Mouse (Mus musculus): ENCODE data around the gene Fgd2. TPM values are rescaled to one million over a fixed set of nuclear protein-coding genes. Genes with fewer than 3 reads are reported as not detected.
"Not testable (repeated sequence)": the region's sequence is repeated elsewhere in the genome, so short reads cannot be mapped to it uniquely, and the experiment has no call there.

Gene Fgd2
- polyA plus RNA-seq, 1 experiment from 2014 or later: 4.2 TPM

GRCm38 (mm10) chr17:29380241-29380640, 19.5 kb downstream of the Fgd2 start:
- no peak overlapping the region for H3K4me3 ChIP-seq
- no peak overlapping the region for H3K9ac ChIP-seq
- no peaks in the 10 kb centered on the region for H3K27me3 ChIP-seq
- ATAC-seq (ENCODE audit: low read depth): no peak
- H3K4me2 ChIP-seq: no peak overlapping the region
- no peaks in the 10 kb centered on the region for H3K36me3 ChIP-seq
- 78% methylated on average over 4 of the region's 4 CpGs for WGBS
- H3K27ac ChIP-seq (replicated peaks): no peak overlapping the region
- peaks cover 6% of the 10 kb centered on the region; the same call in 1 of the 2 replicates for H3K4me1 ChIP-seq (replicated peaks)
- H3K9me3 ChIP-seq: no peaks in the 10 kb centered on the region

DNA sequence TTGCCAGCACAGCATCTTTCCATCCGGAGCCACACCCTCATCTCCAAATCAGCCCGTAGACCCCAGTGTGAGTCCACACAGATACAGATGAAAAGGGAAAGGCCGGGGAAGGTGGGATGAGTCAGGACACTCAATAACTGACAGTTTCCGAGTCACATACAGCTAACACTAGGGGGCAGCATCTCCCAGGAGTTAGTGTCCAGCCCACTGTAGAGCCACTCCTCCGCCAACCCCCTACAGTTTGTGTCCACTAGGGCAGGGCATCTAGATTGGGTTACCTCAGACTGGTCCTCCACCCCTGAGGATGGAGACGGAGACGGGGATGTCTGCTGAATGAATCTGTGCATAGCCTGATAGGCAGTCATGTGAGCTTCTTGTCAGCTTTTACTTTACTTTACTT, 20.8 kb downstream of the Fgd2 start:
- Histone ChIP-seq H3K9ac (no peak overlapping the region), H3K9me3 (no peaks in the 10 kb centered on the region), H3K27ac (replicated peaks) (no peak overlapping the region), H3K4me3 (no peak overlapping the region), H3K4me1 (replicated peaks) (peaks cover 6% of the 10 kb centered on the region; the same call in 1 of the 2 replicates), H3K27me3 (no peaks in the 10 kb centered on the region), H3K36me3 (no peaks in the 10 kb centered on the region), H3K4me2 (no peak overlapping the region)
- WGBS: 29% methylated on average over 7 of the region's 7 CpGs
- ATAC-seq (ENCODE audit: low read depth): no peak

DNA sequence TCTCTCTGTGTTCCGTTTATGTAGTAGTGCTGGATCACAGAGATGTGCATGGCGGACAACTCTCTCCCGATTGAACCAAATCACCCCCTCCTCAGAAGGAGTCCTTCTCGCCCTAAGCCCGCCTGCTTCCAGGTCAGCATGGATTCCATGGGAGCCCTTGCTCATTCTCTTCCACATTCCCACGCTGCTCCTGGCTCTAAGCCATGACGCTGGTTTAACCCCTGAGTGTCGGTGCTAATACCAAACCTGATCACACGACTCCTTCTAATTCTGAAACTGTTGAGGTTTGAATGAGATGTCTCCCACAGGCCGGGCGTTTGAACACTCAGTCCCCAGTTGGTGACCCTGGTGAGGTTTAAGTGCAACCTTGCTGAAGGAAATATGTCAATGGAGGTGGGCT, 21.7 kb downstream of the Fgd2 start:
- Histone ChIP-seq H3K27me3 (no peaks in the 10 kb centered on the region), H3K9ac (no peak overlapping the region), H3K4me1 (replicated peaks) (peaks cover 6% of the 10 kb centered on the region; the same call in 1 of the 2 replicates), H3K4me3 (no peak overlapping the region), H3K4me2 (no peak overlapping the region), H3K27ac (replicated peaks) (no peak overlapping the region), H3K36me3 (no peaks in the 10 kb centered on the region), H3K9me3 (no peaks in the 10 kb centered on the region)
- WGBS: 59% methylated on average over 11 of the region's 11 CpGs
- ATAC-seq (ENCODE audit: low read depth): no peak

- 72% methylated on average over 9 of the region's 9 CpGs for whole genome bisulfite sequencing
- H3K36me3 ChIP-seq: no peaks in the 10 kb centered on the region
- no peak overlapping the region for H3K4me2 ChIP-seq
- no peaks in the 10 kb centered on the region for H3K27me3 ChIP-seq
- H3K27ac ChIP-seq (replicated peaks): no peak overlapping the region
- H3K4me3 ChIP-seq: no peak overlapping the region
- no peak overlapping the region for H3K9ac ChIP-seq
- H3K9me3 ChIP-seq: no peaks in the 10 kb centered on the region
- no peak for ATAC-seq (ENCODE audit: low read depth)
- H3K4me1 ChIP-seq (replicated peaks): peaks cover 6% of the 10 kb centered on the region; the same call in 1 of the 2 replicates
Observed at GRCm38 (mm10) chr17:29383923-29384322, 23.2 kb downstream of the Fgd2 start.

DNA sequence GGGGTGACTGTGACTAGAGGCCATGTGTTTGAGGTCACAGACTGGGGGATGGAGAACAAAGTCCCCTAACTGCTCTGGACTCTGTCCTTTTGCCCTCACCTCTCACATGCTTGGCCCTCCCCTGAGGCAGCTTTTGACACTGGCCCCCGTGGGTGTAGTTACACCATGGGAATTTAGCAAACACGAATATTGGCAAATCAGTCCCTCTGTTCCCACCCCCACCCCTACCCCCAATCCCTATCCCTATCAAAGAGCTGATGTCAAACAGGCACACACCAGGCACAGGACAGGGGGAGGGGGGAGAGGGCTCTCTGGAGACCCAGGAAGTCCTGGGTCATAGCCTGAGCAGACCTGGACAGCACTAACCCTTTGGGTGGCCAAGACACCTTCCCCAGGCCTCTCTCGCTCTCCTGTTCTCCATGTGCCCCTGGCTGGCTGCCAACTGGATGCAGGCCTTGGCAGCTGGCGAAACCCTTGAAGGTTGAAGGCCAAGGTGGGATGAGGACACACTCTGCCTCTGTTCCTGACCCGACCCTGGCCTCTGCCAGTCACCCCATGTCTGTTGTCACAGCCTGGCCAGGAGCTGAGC, 24.2 kb downstream of the Fgd2 start:
- no peaks in the 10 kb centered on the region for H3K36me3 ChIP-seq
- no peaks in the 10 kb centered on the region for H3K9me3 ChIP-seq
- H3K4me3 ChIP-seq: no peak overlapping the region
- H3K27ac ChIP-seq (replicated peaks): no peak overlapping the region
- peaks cover 6% of the 10 kb centered on the region; the same call in 1 of the 2 replicates for H3K4me1 ChIP-seq (replicated peaks)
- 40% methylated on average over 5 of the region's 5 CpGs for WGBS
- no peak overlapping the region for H3K4me2 ChIP-seq
- no peak overlapping the region for H3K9ac ChIP-seq
- H3K27me3 ChIP-seq: no peaks in the 10 kb centered on the region
- ATAC-seq (ENCODE audit: low read depth): no peak

DNA sequence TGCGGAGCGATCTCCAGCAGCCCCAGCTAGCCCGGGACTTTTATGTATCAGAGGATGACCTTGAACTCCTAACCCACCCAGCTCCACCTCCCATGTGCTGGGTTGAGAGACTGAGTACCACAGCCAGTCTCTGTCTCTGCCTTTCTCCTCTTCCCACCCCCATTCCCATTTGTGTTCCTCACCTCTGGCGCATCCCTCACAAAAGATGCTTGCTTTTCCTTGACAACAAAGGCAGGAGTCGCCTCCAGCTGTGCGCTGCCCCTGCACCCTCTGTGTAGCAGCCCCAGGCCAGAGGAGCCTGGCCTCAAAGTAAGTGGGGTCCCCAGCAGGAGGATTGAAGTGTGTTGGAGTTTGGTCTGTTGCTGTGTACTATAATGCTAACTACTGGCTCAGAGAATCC, 25.0 kb downstream of the Fgd2 start:
- H3K9me3 ChIP-seq: no peaks in the 10 kb centered on the region
- no peaks in the 10 kb centered on the region for H3K36me3 ChIP-seq
- peaks cover 6% of the 10 kb centered on the region; the same call in 1 of the 2 replicates for H3K4me1 ChIP-seq (replicated peaks)
- H3K27ac ChIP-seq (replicated peaks): no peak overlapping the region
- no peak overlapping the region for H3K4me3 ChIP-seq
- no peak overlapping the region for H3K4me2 ChIP-seq
- no peak for ATAC-seq (ENCODE audit: low read depth)
- no peak overlapping the region for H3K9ac ChIP-seq
- H3K27me3 ChIP-seq: no peaks in the 10 kb centered on the region
- WGBS: 28% methylated on average over 6 of the region's 6 CpGs

DNA sequence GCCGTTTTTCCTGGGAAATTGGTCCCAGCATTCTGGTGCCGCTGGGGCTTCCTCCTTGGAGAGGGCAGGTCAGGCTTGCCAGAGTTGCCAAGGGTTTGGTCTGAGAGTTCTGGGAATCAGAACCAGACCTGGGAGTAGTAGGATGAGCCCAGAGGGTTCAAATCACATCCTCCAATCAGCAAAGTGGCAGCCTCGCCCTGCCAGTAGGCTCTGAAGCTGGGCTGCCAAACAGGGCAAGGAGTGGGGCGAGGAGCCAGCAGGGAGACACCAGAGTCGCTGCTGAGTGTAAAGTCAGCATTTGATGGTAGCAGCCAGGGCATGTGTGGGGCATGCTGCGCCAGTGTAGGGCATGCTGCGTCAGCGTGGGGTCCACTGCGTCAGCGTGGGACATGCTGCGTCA, 28.3 kb downstream of the Fgd2 start:
- no peaks in the 10 kb centered on the region for H3K36me3 ChIP-seq
- no peak for ATAC-seq (ENCODE audit: low read depth)
- no peak overlapping the region for H3K9ac ChIP-seq
- H3K4me3 ChIP-seq: no peak overlapping the region
- H3K27me3 ChIP-seq: no peaks in the 10 kb centered on the region
- H3K27ac ChIP-seq (replicated peaks): no peak overlapping the region
- H3K4me1 ChIP-seq (replicated peaks): peaks cover 6% of the 10 kb centered on the region; the same call in 1 of the 2 replicates
- H3K9me3 ChIP-seq: no peaks in the 10 kb centered on the region
- no peak overlapping the region for H3K4me2 ChIP-seq
- WGBS: 88% methylated on average over 11 of the region's 11 CpGs

DNA sequence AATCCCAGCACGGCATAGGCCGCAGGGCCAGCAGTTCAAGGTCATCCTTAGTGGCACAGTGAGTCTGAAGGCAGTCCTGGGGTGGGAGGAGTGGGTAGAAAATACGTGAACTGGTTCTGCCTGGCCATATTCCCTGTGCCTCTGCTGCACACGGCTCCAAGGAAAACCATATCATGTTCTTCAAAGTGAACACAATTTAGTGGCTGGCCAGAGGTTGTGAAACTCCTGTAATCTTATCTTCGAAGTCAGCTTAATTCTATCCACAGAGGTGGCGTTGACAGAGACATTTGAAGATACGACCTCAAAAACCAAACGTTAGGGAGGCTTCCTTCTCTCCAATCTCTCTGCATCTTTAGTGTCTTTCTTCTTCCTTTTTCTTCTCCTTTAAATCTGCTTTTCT, 30.6 kb downstream of the Fgd2 start:
- H3K9me3 ChIP-seq: no peaks in the 10 kb centered on the region
- H3K4me1 ChIP-seq (replicated peaks): no peaks in the 10 kb centered on the region
- no peaks in the 10 kb centered on the region for H3K36me3 ChIP-seq
- H3K9ac ChIP-seq: no peak overlapping the region
- H3K4me2 ChIP-seq: no peak overlapping the region
- H3K27ac ChIP-seq (replicated peaks): no peak overlapping the region
- H3K4me3 ChIP-seq: no peak overlapping the region
- no peak for ATAC-seq (ENCODE audit: low read depth)
- 90% methylated on average over 8 of the region's 8 CpGs for WGBS
- H3K27me3 ChIP-seq: no peaks in the 10 kb centered on the region

GRCm38 (mm10) chr17:29393335-29394089, 32.8 kb downstream of the Fgd2 start:
- no peaks in the 10 kb centered on the region for H3K9me3 ChIP-seq
- no peaks in the 10 kb centered on the region for H3K27me3 ChIP-seq
- H3K4me2 ChIP-seq: no peak overlapping the region
- 74% methylated on average over 14 of the region's 14 CpGs for WGBS
- no peak for ATAC-seq (ENCODE audit: low read depth)
- H3K4me1 ChIP-seq (replicated peaks): peaks cover 20% of the 10 kb centered on the region
- H3K4me3 ChIP-seq: no peak overlapping the region
- no peak overlapping the region for H3K9ac ChIP-seq
- no peak overlapping the region for H3K27ac ChIP-seq (replicated peaks)
- H3K36me3 ChIP-seq: no peaks in the 10 kb centered on the region

- Histone ChIP-seq H3K9ac (no peak overlapping the region), H3K4me3 (no peak overlapping the region), H3K36me3 (no peaks in the 10 kb centered on the region), H3K4me1 (replicated peaks) (peaks cover 28% of the 10 kb centered on the region), H3K27me3 (no peaks in the 10 kb centered on the region), H3K9me3 (no peaks in the 10 kb centered on the region), H3K27ac (replicated peaks) (no peak overlapping the region), H3K4me2 (no peak overlapping the region)
- no peak for ATAC-seq (ENCODE audit: low read depth)
- WGBS: 76% methylated on average over 9 of the region's 9 CpGs
Observed at GRCm38 (mm10) chr17:29394106-29394760, 33.5 kb downstream of the Fgd2 start.

GRCm38 (mm10) chr17:29394761-29395160, 34.0 kb downstream of the Fgd2 start:
- ATAC-seq (ENCODE audit: low read depth); H3K9ac ChIP-seq; H3K27ac ChIP-seq (replicated peaks); H3K36me3 ChIP-seq; H3K4me3 ChIP-seq; H3K4me2 ChIP-seq; H3K27me3 ChIP-seq; H3K9me3 ChIP-seq: not testable (repeated sequence)
- H3K4me1 ChIP-seq (replicated peaks): peaks cover 30% of the 10 kb centered on the region
- WGBS: 75% methylated on average over 2 of the region's 2 CpGs

DNA sequence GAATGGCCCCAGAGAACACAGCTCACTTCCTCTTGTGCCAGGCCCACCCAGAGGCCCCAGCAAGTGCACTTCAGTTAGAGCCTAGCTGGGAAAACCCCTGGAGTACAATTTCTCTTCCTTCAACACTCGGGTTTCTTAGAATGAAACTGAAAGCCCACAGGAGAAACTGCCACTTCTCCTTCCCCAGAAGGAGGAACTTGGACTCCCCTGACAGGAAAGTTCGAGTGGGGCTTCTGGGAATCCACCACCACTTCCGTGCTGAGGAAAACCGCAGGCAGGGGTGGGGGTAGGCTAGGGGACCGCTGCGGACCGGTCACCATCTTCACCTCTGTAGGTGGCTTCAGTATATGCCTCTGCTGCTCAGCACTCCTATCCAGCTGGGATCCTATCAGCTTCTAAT, 34.7 kb downstream of the Fgd2 start:
- no peak overlapping the region for H3K9ac ChIP-seq
- no peaks in the 10 kb centered on the region for H3K36me3 ChIP-seq
- no peak overlapping the region for H3K4me3 ChIP-seq
- WGBS: 65% methylated on average over 7 of the region's 7 CpGs
- no peak overlapping the region for H3K4me2 ChIP-seq
- H3K4me1 ChIP-seq (replicated peaks): peaks cover 30% of the 10 kb centered on the region
- H3K9me3 ChIP-seq: no peaks in the 10 kb centered on the region
- H3K27ac ChIP-seq (replicated peaks): no peak overlapping the region
- no peak for ATAC-seq (ENCODE audit: low read depth)
- no peaks in the 10 kb centered on the region for H3K27me3 ChIP-seq
